Mouse (Mus musculus): ENCODE results near the gene Pdk2.

DNA sequence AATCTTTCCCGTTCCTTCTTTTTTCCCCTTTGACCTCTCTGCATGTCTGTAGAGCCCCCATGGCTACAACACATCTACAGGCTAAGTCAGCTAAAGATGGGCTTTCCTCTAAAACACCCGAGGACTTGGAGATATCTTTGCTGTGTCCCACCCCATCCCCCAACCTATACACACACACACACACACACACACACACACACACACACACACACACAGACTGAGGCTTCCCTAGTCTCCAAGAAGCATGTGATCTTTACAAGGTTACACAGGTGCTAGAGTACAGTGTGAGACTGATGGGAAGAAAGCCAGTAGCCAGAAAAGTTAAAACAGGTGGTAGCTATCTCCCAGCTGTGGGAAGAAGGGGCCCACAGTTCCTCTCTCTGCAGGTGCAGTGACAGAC is 54.7 kb downstream of the Pdk2 start:
- TF ChIP-seq CTCF (IDR thresholded peaks at IDR 0.05; ENCODE audit: low read depth) (no peak), EP300 (IDR thresholded peaks at IDR 0.05; ENCODE audit: low read depth) (no peak)
